Mouse (Mus musculus): ENCODE data around the gene Cdc37l1.

The Cdc37l1 gene

DNA sequence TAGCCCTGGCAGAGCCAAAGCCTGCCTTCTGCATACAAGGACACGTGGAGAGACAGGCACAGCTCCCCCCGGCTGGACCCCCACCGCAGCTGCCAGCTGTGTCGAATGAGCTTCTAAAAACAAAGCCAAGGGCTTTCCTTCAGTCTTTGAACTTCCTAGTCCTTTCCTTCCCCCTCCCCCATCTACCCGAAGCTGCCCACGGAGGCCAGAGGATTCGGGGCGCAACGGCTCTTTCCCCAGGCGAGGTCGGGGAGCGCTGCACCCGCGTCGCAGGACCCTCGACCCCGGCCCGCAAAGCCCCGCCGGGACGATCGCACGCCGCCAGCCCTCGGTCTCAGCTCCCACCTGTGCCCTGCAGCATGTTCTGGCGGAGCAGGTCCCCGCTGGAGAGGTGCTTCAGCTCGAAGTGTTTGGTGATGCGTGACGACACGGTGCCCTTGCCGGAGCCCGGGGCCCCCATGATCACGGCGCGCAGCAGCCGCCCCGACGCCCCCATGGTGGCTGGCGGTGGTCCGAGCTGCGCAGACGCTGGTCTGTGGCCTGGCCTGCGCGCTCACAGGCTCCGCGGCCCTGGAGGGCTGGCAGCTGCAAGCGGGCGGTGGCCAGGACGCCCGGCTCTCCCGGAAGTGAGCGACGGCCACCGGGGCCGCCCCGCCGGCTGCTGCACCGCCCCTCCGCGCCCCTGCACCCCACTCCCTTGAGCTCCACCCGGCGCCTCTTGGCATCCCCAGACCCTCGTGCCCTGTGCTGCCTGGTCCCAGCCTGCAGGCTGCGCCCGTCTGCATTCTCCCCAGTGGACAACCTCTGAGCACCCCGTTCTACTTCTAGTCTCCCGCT is 57.4 kb downstream of the Cdc37l1 start, which contains the start of gene Ak3:
Gene Ak3, minus strand, starts transcription at position 628 of the 837 bp plus-strand sequence.
- peak; percentile 44 for DNase-seq (ENCODE audit: low read depth)

DNA sequence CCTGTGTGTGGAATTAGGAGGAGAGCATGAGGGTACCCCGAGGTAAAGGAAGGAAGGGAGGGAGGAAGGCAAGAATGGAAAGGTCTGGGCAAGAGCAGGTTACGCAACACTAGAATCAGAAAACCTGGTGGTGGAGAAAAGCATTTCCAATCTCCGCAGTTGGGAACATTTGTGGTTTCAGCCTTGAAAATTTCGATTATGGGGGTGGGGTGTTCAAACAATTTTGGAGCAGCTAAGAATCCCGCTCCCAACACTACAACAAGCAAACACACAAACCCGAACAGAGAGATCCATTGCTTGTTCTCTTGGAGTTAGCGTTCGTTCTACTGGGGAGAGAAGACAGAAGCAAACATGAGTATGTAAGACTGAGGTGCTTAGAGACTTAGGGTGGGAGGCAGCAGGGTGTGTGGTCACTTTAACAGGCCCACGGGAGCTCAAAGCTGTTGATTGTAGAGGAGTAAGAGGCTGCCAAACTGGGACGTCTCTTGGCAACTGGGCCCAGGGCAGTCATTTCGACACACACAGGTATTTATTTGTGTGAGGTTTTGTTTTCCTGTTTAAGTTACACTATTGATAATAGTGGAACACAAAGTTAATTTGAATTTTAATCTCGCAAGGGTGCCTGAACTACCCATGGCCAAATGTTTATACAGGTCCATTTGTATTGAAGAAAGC is 59.4 kb downstream of the Cdc37l1 start:
- no peak for DNase-seq (ENCODE audit: low read depth)

DNA sequence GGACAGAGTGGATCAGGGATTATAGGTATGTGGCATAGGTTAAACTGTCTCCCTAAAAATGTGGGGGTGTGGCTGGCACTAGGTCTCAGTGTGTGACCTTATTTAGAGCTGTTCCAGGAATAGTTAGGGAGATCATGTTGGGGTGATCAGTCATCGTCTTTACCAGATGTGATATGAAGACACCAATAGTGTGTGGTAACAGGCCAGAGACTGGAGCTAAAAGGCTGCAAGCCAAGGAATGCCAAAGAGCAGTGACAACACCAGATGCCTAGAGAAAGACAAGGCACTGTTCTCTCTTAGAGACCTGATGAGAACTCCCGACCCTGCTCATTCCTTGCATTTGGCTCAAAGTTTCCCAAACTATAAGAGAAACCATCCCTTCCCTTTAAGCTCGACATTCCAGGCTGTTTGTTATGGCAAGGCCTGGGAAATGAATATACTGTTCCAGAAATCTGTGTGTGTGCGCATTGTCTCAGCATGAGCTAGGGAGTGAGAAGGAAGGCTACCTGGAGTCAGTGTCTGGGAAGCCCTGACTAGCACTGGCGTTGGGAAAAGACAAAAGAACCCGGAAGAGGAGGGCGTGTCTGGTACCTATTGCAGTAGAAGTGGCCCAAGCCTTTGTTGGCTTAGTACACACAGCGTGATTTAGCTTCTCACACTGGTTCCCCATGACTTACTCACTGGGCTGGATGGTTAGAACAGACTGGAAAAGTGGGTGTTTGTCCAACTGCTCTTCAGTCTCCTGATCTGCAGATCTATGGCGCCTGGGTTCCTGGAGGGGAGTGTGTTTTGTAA is 60.2 kb downstream of the Cdc37l1 start:
- DNase-seq (ENCODE audit: low read depth) = no peak

DNA sequence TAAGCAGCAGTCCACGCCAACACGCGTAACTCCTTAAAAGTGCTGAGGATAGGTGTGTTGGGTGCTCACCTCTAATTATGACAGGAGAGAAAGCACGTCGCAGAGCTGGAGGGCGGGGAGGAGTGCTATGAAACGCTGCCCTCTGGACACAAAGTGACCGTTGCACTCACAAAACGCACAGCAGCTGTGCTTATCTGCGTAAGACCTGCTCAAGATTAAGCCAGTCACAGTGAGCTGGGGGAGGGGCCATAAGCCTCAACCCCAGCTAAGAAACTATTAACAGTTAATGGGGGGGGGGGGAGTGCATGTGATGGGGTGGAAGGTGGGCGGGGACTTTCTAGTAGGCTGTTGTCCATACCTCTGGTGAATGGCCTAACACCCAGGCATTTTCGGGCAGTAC is 62.6 kb downstream of the Cdc37l1 start:
- no peak for DNase-seq (ENCODE audit: low read depth)

DNA sequence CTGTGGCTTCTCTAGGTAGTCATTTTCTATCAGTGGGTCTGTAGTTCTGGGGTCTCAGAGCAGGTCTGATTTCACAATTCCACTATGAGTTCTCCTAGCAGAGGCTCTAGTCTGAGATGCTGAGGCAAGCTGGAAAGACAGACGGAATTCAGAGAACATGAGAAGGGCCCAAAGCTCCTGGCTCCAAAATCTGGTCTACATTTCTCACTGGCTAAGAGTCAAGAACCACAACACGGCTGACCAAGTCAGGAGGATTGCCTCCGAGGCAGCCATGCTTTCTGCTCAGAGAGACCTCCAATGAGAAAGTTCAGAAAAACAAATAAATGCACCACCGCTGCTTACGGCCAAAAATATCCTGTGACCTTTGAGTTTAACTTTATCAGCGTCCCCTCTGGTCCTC is 64.4 kb downstream of the Cdc37l1 start:
- no peak for DNase-seq (ENCODE audit: low read depth)

DNA sequence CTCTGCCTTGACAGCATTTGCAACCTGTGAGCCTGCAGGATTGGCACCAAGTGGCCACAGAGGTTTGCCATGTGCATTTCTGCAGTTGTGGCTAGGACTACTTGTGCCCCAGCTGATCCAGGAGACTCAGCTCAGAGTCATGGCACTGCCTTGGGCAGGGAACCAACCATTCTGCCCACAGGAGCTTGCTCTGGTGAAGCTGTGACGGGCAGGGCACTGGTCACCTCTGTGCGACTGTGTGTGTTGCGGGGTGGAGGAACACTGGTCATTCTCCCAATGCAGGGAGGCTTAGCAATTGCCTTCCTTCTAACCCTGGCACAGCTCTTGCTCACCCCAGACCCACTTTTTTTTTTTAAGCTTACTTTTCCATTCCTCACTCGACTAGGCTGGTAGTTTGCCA is 65.3 kb downstream of the Cdc37l1 start:
- DNase-seq (ENCODE audit: low read depth) = no peak

DNA sequence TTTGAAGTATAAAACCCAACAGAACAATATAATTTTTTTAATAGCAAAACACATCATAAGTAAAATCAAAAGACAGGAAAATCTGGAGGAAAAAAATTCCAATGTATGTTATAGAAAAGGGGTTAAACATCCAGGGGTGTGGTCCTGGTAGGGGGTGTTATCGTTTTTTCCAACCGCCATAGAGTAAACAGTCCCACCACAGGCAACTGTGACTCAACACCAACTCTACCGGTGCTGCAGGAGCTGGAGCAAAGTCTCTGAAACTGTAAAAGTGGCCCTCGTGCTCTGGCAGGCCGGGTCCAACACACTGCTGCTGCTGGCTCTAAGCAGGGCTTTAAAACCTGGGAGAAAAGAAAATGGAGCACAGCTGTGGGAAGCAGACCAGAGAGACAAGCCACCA is 68.6 kb downstream of the Cdc37l1 start:
- no peak for DNase-seq (ENCODE audit: low read depth)

DNA sequence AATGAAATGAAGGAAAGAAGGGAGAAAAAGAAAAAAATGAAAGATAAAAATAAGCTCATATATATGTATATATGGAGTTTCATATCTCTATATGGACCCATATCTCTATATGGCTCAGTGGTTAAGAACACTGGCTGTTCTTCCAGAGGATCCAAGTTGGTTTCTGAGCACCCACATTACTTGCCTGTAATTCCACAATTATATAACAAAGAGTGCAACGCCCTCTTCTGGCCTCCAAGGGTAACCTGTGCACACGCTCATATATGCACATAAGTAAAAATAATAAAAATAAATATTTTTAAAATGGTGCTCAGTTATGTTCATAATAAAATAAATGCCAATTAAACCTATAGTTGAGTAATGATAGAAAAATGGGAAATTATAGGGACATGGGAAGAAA is 69.5 kb downstream of the Cdc37l1 start:
- DNase-seq (ENCODE audit: low read depth) = no peak

DNA sequence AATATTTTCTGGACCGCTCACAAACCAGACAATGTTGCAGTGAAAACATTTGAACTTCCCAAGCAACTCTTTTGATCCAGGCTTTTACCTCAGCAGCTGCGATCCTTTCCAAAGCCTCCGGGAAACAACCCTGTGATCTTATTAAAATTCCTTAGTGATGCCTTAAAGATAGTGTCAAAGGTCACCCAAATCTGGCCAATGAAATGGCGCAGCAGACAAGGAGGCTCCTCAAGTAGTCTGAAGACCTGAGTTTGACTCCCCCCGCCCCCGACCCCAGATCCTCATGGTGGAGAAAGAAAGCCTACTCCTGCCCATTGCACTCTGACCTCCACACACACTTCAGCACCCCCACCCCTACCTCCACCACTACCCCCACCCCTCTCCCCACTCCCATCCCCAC is 70.1 kb downstream of the Cdc37l1 start:
- DNase-seq (ENCODE audit: low read depth) = no peak

DNA sequence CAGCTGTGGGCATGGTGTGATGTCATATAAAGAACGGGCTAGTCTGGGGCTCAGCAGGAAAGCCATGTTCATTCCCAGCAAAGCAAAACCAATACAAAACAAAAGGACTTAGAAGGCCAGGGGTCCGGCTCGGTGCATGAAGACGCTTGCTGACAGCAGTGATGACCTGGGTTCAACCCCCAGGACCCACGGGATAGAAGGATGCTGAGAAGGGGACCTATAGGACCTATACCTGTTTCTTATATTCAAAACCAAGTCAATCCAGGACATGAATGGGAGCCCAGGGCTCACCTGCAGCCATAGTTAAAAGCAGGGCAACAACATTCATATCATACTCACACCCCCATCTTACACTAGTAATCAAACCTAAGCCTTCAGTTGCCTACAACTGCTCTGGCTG is 72.9 kb downstream of the Cdc37l1 start:
- DNase-seq (ENCODE audit: low read depth) = no peak

DNA sequence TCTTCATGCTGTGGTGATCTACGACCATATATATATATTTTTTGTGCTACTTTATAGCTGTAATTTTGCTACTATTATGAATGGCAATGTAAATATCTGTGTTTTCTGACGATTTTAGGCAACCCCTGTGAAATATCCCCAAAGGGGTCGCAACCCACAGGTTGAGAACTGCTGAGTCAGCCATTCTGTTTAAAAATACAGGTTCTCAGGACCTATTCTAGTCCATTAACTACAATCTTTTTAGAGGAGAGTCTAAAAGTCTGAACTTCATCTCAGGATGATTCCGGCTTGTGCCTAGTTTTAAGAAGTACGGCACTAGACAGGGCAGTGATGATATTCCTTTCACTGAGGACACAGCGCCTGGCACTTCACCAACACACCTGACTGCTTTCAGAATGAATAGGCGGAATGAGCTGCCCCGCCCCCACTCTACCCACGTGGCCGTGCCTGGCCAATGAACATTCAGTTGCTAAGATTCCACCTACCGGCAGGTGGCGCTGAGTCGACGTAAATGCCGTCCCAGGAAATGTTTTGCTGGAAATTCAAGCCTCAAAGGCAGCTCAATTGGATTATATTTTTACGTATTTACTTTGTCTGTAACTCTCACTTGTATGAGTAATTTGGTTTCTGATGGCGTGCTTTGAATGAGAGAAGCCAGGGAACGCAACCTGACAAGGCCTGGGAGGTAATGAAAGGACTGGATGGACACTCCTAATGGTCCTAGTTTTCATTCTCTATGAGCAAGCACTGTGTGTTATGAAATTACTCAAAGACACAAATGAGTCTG is 73.6 kb downstream of the Cdc37l1 start:
- DNase-seq (ENCODE audit: low read depth) = peak; percentile 93

DNA sequence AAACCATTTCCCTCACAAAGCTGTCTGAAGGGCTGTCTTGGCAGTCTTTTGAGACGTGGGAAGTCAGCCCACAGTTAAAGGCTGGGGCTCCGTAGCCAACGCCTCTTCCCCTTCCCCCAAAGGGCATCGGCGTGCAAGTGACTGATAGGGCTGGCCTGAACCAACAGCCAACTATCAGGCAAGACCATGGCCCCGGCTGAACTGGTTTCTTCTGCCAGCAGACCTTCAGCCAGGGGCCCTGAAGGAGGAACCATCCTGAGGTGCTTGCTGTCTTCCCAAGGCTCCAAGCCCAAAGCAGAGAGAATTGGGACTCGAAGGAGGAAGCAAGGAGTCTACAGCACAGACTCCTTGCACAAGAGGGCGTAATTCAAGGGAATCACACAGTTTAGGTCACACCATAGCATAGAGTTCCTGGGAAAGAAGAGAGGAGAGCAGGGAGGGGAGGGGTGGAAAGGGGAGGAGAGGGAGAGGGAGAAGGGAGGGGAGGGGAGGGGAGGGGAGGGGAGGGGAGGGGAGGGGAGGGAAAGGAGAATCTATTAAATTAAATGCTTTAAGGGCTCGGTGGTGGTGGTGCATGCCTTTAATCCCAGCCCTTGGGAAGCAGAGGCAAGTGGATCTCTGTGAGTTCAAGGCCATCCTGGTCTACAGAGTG is 74.4 kb downstream of the Cdc37l1 start:
- DNase-seq (ENCODE audit: low read depth) = peak; percentile 88

DNA sequence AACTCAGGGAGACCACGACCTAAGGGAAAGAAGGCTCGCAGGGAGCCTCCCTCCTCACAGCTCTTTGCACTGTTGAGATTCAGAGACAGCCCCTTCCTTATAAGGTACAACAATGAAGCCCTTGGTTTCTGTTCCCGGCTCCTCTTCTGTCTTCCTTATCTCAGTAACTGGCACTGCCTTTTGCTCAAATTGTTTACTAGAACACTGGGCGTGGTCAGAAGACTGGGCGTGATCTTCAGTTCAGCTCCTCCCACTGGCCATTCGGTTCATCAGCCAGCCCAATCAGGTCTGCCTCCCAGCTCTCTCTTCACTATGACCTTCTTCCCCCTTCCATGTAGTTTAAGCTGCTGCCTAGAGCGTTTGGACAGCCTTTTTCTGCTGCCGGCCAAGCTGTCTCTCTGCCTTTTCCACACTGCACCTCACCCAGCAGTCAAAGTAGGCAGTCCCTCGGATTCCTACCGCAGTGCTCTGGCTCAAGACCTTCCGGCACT is 76.9 kb downstream of the Cdc37l1 start:
- DNase-seq (ENCODE audit: low read depth) = peak; percentile 96

DNA sequence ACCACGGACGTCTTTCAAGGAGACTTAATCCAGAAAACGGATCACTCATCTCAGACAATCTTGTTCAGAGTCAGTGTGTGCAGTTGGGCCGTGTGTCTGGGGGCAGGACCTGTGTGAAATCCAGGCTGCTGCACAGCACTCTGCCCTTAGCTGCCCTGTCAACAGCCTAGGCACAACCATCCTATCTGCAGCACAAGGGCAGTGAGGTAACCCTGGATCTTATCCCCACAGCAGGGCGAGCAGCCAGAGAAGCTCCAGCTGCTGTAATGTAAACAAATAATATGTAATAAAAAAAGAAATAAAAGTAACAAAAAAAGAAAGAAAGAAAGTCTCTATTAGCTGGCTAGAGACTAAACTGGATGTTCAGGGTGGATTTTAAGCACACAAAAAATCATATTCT is 79.0 kb downstream of the Cdc37l1 start:
- no peak for DNase-seq (ENCODE audit: low read depth)

DNA sequence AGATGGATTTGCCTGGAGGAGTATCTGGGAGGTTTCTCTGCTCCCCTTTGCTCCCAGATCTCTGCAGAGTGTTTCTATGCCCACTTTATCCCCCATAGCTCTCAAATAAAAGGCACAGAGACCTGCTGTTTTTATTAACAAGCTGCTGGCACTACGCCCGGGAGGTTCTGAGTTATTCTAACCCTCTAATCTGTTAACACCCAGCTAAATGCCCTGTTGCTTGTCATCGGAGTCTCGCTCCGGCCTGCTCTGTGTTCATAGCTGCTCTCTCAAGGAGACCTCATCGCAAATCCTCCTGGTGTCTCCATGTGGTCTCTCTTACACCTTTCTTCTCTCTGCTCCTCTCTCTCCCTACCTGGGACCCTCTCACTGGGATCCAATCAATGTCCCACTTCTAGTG is 84.7 kb downstream of the Cdc37l1 start:
- no peak for DNase-seq (ENCODE audit: low read depth)
